Mouse (Mus musculus) cortical plate, adult 2 months (tissue): ENCODE data around the gene Prkar1b.

ENCODE experiments used
- CTCF ChIP-seq: fragments of 200-500 bp; IDR thresholded peaks from 2 replicates; pipeline ENCODE4 v1.5.1; 2011; ENCODE audit warnings: mild to moderate bottlenecking, control low read depth, low read length; ENCODE audit not compliant: insufficient read depth; ENCODE audit errors: extremely low read depth
- POLR2A ChIP-seq: fragments of 200-500 bp; IDR thresholded peaks from 2 replicates; pipeline ENCODE4 v1.6.1; 2011; ENCODE audit warnings: mild to moderate bottlenecking, low read length, control low read depth; ENCODE audit not compliant: insufficient read depth; ENCODE audit errors: extremely low read depth

DNA sequence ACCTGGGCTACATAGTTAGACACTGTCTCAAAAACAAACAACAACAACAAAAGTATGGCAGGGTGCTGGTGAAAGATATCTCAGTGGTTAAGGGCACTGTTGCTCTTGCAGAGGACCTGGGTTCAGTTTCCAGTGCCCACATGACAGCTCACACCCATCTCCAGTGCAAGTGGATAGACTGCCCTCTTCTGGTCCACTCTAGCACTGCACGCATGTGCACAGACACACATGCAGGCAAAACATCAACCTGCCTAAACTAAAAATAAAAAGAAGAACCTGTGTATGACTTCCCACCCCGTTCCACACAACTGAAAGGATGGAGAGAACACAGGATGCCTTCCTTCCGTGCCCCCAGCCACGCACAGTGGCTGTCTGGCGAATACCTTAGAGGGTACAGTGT, 61.6 kb downstream of the Prkar1b start:
- TF ChIP-seq CTCF (no peak), POLR2A (no peak)
